ENCODE assay signal across 16 mouse cellular contexts in the genomic region with DNA sequence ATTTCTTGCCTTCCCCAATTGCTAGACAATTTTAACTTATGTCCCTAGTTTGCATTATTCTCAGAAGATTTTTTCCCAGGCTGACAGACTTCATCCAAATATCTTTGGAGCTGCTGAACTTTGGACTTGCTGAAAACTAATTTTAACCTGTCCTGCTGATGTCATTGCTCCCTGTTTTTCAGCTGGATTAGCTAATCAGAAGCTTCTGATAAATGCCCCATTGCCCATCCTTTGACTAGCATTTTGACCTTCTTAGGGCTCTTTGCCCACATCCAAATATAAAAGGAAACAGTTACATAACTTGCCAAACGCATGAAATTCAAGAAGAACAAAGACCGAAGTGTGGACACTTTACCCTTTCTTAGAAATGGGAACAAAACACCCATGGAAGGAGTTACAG.
"Had no signal": no experiment of that assay in that cellular context is flagged by ENCODE, and none has a peak within 500 bp of the region (broad histone marks: within the 10 kb centered on the region; RNA-seq: fewer than 3 reads in every experiment).

No protein-coding gene starts in this region.

- H3K9me3 ChIP-seq: neural tube, embryonic 13.5 days; neural tube, embryonic 15.5 days; stomach, embryonic 15.5 days had no signal

- H3K36me3 ChIP-seq: neural tube, embryonic 13.5 days; neural tube, embryonic 15.5 days; stomach, embryonic 15.5 days had no signal

- H3K9ac ChIP-seq: neural tube, embryonic 13.5 days; neural tube, embryonic 15.5 days; stomach, embryonic 15.5 days had no signal

- H3K4me2 ChIP-seq: neural tube, embryonic 13.5 days; neural tube, embryonic 15.5 days; stomach, embryonic 15.5 days had no signal

- H3K27me3 ChIP-seq: neural tube, embryonic 13.5 days; neural tube, embryonic 15.5 days; stomach, embryonic 15.5 days had no signal

- H3K27ac ChIP-seq: neural tube, embryonic 13.5 days; neural tube, embryonic 15.5 days; stomach, embryonic 15.5 days; stomach, postnatal 0 days had no signal

- H3K4me3 ChIP-seq: neural tube, embryonic 13.5 days; neural tube, embryonic 15.5 days; stomach, embryonic 15.5 days had no signal

- H3K4me1 ChIP-seq: neural tube, embryonic 13.5 days; neural tube, embryonic 15.5 days; stomach, embryonic 15.5 days had no signal

- DNase-seq: retina, postnatal 1 day; right cerebral cortex, adult 18-20 months; right cerebral cortex, postnatal 14 days; right cerebral cortex, postnatal 25 days; right cerebral cortex, postnatal 4 days; spleen, adult 18-20 months; thymus, adult 18-20 months; thymus, adult 2 months; thymus, postnatal 14 days; thymus, postnatal 25 days; thymus, postnatal 36 days; thymus, postnatal 4 days had no signal
